Mouse (Mus musculus): ENCODE results near the gene Gpm6a. TPM values are rescaled to one million over a fixed set of nuclear protein-coding genes. Genes with fewer than 3 reads are reported as not detected.

Gpm6a gene
- 1 to 10 TPM; 5.1 to 6.9 TPM for total RNA-seq (2021)
- long read RNA-seq, experiment 1, partial matches to known transcripts = 9 of 9 reads
- long read RNA-seq, experiment 1, other reads (novel, unspliced or antisense) = 0 of 9 reads
- long read RNA-seq, experiment 2, partial matches to known transcripts = 28 of 28 reads
- long read RNA-seq, experiment 2, other reads (novel, unspliced or antisense) = 0 of 28 reads

DNA sequence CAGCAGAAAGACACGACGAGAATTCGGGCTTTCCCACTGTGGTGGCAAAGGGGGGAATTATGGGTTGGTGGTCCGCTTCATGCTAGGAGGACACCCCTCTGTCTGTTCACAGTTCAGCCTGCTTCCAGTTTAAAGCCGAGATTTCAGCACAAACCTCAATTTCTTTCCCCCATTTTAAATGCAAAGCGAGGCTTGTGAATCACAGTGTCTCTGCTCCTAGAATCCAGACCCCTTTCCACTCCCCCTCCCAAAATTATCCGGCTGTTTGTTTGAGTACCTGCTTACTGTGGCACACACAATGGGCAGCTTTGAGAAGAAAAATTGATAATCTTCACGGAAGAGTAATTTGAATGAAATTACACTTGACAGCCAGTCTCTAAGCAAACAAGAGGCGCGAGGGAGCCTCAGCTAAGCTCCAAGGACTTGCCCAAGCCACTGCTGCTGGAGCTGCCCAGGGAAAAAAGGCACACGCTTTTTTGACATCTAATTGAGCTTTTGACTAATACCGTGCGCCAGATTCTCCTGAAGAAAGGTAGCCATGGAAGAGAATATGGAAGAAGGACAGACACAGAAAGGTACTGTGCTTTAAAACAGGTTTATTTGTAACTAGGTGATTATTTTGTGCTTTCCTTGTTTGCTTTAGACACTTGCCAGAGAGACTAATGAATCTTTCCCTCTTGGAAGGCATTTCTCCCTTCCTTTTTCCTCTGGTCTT, at the start of gene Gpm6a:
Gpm6a (plus strand) TSS at position 103 of the 715 bp plus-strand sequence.
- no peak for DNase-seq (ENCODE audit: low spot score in 2 of 2)

DNA sequence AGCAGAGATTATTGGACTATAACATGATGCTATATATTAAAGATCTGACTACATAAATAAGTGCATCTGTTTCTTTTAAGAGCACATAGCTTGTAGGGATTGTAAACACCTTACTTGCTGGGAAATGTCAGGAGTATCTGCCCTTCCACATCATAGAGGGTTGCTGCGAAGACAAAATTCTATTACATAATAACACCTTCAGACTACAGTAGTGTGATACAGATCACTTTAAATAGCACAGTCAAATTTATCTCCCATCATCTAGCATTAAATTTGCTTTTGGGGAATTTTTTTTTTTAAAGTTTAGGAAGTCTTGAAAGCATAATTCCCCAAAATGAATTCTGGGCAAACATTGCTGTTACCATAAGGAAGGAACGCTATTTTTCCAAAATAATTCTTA, 41.8 kb upstream of the Gpm6a start:
- DNase-seq (ENCODE audit: low spot score in 2 of 2) = no peak

DNA sequence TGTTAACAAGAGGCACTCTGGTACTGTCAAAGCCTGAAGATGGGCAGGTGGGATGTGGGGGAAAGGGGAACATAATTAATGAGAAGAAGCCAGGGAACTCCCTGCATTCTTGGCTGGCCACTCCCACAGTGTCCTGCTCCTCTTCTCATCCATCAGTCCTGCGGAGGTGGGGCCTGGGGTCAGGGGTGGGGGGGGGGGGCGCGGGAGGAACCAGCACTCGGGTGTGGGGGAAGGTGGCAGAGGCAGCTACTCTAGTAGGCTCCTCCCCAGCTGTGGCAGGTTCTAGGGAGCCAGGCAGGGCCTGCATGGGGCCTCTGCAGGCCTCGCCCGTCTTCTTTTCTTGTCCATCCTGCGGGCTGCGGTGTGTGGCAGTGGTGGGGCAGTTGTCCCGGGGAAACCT, 36.9 kb upstream of the Gpm6a start:
- DNase-seq (ENCODE audit: low spot score in 2 of 2) = no peak

DNA sequence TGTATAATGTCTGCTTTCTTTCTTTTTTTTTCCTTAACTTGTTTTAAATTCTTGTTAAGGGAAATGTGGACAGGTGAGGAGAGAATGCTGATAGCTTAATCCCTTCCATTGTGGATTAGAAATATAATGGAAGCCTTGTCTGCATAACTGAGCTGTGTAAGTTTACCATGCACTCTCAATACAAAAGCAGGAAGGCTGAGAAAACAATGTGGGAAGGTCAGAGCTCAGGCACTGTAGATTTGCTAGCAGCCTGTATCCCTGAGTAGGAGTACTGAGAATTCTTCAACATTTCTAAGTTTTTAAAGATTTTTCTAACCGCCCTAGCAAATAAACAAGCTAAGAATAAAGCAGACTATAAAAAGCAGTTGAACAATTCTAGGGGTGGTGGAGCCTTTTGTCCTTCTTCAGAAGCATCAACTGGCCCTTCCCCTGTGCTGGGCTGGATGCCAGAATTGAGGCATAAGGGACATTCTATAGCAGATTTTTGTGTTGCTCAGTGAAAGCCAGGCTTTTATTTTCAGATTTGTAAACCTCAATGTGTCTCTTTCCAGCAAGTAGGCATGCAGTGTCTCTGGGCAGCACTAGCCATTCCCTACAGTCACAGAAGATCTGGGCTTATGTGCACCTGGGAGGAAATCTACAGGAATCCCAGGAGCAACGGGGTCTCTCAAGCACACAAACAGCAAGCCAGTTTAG, 32.3 kb upstream of the Gpm6a start:
- DNase-seq (ENCODE audit: low spot score in 2 of 2) = no peak

DNA sequence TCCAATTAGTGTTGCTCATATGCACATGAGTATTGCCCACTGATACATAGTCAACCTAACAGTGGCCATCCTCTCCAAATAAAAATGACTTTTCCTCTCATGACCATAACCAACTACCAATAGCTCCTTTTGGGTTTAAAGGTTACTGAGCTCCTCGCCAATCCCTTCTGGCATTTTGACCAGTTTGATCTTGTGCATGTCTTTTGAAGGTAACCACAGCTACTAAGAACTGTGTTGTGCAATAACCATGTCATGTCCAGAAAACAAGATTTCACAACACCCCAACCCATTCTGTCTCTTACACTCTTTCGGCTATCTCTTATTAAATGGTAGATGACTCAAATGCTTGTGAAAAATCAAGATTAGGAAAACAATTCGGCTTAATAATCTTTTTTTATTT, 29.7 kb upstream of the Gpm6a start:
- DNase-seq (ENCODE audit: low spot score in 2 of 2) = no peak

DNA sequence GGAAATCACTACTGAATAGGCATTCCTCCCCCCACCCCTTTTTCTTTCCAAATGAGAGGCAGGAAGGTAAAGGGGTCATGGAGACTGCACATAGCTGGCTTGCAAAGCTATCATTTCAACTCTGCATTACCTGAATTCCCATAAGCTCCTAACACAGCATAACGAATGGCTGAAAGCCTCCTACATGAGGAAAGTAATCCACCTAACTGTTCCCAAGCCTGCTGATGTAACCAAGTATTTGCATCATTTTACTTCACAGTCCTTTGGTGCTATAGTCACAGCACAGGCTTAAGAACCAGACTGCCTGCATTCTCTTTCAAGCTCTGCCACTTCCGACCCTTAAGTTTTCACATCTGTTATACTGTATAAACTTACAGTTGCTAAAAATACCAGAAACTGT, 22.3 kb upstream of the Gpm6a start:
- DNase-seq (ENCODE audit: low spot score in 2 of 2) = no peak

DNA sequence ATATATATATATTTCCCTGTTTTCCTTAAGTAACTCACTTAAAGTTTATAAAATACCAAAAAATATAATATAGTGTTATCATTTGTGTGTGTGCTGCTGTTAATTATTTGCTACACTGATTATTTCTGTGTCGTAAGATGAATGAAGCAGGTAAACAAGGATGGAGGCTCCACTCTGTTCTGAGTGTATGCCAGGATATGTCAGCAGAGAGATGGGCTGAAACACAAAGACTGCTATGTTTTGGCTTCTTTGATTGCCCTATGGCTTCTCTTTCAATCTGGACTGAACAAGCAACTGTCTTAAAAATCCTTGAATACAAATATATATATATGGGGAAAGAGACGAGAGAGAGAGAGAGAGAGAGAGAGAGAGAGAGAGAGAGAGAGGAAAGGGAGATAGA, 1.3 kb upstream of the Gpm6a start:
- DNase-seq (ENCODE audit: low spot score in 2 of 2) = no peak

DNA sequence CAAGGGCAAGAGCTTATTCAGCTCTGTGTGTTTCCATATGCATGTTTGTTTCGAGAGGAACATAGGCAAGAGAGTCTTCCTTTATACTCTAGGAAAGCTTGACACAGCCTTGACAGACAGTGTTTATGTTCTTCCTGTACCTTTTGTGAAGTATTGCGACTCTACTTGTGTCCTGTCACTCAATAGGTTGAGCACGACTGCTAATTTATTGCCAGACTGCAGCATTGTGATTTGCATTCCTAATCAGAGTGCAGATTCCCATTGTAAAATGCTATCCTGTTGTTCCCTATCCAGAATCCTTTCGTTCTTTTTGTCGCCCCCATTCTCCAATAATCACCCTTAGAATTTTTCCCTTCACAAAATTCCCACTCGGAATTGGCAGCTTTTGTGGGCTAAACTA, 613 bp upstream of the Gpm6a start:
- DNase-seq (ENCODE audit: low spot score in 2 of 2) = no peak

DNA sequence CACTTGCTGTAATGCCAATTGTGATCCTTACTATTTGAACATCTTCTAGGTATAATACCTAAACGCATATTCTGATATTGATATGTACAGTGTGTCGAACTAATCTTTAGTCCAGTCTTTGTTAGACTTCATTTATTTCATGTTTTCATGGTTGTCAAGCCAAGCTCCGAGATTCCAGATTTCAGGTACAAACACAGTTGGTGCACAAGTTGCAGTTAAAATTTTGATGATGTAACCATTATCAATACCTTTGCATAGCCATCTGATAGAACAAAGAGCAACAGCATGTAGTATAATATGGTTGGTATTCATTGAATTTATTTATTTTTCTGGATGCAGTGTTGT, 785 bp downstream of the Gpm6a start:
- DNase-seq (ENCODE audit: low spot score in 2 of 2) = no peak

DNA sequence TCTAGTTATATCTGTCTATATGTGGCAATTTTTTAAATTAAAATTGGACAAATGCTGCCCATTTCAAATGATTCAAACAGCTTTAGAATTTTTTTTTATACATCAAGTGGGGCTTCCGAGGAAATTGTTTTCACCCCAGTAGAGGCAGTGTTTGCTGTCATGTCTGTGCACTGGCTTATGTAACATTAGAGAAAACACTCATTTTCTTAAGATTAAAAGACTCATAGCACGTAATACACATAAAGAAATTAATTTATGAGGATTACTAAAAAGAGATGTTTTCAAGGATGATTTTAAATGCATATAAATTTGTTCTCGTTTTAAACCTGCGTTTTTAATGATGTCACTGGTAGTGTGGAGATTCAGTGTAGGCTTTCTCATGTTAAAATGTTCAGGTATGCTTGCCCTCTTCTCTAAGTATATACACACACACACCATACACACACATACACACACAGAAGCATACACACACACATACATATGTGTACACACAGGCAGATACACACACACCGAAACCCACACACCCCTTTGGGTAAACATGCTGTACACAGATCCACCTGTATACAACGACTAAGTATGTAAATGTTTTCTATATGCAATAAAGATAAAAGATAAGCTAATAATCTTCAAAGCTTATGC, 1.4 kb downstream of the Gpm6a start:
- no peak for DNase-seq (ENCODE audit: low spot score in 2 of 2)

DNA sequence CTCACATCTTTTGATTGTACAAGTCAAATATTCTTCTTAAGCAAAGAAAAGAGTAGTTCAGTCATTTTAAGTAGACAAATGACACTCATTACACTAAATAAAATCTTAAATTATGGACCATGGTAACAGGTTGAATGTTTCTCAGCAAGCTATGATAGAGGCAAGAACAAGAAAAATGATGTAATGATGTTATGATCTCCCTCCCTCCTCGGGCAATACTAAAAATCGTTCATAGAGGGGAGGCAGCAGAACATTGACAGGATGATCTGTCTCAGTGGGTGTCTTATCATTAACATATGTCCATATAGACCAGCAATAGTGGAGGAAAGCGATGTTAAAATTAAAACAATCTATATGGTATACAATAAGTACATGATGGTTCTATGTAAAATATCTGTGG, 2.1 kb downstream of the Gpm6a start:
- DNase-seq (ENCODE audit: low spot score in 2 of 2) = no peak

DNA sequence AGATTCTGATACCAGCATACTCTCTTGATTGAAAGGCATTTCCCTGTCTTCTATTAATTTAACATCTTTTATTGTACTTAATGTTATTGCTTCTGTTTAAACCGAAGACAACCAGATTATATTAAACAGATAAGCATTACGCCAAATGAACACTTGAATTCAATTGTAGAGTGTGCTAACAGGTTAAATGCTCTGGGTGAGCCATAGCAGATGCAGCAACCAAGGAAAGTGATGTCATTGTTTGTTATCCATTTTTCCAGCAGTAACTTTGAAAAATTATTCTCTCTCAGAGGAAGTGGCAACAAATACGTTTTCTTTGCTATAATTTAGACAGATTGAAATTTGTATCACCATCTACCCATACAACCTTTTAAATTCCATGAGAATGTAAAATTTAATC, 2.9 kb downstream of the Gpm6a start:
- DNase-seq (ENCODE audit: low spot score in 2 of 2) = no peak

DNA sequence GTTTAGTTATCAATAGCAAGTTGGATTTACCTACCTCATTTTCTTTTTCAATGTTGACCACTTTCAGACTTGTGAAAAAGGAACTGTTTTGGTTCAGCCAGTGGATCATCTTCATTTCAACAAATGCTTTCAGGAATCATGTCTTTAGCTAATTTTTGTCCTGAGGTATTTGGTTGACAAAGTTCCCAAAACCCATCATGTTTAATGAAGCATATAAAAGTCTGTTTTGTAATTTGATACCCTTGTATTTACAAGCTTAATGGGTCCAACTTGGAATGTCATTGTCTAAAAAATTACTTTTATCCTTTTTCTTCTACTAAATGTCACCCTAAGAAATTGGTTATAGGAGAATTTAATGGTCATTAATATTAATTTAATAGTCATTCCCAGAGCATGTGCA, 6.9 kb downstream of the Gpm6a start:
- no peak for DNase-seq (ENCODE audit: low spot score in 2 of 2)

DNA sequence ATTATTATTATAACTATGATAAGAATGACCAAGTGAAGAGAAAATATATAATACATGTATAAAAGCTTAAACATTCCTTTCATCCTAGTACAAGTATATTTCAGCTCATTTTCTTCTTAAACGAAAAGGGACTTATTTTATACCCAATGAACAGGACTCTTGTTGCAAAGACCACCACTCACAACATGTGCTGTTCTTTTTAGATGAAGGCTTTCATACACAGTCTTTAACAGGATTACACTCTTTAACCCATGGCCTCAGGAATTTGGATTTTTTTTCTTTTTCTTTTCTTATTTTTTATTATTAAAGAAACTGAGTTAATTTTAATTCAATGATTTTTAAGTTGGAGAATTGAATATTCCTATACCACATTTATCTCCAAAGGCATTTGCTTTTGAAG, 20.4 kb downstream of the Gpm6a start:
- no peak for DNase-seq (ENCODE audit: low spot score in 2 of 2)

DNA sequence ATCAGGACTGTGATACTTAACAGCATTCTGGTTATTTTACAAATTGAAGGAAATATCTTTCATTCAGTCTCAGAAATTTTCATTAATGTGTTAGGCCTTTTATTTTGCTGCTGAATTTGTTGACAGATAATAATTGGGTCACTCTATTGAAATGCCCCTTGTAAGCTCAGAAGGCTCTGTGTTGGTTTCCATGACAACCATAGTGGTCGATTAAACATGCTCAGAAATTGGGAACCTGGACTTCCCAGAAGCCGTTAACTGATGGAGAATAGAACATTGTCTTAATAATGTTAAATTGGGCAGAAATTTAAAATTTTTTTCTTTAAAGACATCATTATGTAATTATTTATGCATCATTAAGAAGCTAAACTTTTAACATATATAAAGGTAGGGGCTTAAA, 20.9 kb downstream of the Gpm6a start:
- DNase-seq (ENCODE audit: low spot score in 2 of 2) = no peak

DNA sequence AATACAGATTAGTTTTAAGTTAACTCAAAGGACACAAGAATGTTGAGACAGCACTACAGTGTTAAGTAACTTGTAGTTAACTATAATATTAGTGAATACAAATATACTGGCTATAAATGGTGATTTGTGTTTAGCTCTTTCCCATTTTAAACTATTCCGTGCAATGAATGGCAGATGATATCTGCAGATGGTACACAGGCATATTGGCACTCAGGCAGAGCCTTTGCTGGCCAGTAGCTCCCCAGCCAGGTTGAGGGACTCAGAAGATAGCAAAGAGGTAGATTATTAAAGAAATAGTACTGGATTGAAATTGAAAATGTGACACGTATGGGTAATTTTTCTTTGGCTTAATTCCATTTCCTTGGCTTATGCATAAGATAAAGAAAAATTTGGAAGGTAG, 21.3 kb downstream of the Gpm6a start:
- no peak for DNase-seq (ENCODE audit: low spot score in 2 of 2)

DNA sequence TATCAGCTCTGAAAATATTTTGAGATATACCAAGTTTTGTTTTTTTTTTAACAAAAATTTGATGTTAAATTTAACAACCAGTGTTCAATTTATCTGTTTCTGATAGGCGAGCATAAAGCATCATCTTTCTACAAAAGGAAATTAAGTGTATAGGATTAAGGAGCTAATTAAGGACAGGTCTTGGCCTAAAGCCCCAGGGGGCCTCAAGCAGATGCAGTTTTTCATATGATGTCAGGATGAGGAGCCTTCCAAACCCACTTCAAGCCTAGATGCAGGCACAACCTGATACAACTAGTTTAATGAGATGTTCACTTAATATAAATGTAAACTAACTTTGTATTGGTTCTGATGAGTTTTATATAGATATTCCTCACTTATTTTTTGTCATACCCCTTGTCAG, 22.0 kb downstream of the Gpm6a start:
- no peak for DNase-seq (ENCODE audit: low spot score in 2 of 2)

DNA sequence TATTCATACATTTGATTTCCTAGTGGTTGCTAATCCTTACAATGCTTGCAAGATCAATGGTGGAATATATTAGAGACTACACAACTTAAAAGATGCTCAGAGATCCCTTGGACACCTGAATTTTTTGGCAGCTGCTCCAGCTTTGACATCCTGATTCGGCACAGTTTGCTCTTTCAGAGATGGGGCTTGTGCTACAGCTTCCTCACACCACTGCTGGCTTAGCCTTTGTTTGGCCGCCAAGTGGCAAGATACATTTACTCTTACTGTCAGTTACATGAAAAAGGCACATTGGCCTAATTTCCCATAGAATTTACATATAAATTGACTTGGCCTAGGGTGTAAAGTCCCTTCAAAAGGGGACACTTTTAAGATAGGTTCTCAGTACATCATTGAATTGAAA, 32.1 kb downstream of the Gpm6a start:
- no peak for DNase-seq (ENCODE audit: low spot score in 2 of 2)

DNA sequence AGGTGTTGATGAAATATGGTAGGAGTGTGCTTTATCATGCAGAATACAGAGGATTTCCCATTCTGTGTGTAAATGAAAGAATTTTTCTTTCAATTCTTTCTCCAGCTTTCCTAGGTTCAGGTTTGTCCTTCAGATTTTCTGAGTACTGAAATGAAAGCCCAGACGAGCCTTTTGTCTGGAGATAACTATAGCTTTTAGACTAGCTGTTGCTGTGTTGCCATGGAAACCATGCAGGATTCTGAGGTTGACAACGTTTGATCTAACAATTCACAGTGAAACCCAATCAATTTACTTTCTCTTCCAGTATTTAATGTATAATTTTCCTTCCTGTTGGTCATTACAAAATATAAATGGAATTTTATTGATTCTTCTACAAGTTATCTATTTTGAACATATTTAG, 34.5 kb downstream of the Gpm6a start:
- DNase-seq (ENCODE audit: low spot score in 2 of 2) = no peak

DNA sequence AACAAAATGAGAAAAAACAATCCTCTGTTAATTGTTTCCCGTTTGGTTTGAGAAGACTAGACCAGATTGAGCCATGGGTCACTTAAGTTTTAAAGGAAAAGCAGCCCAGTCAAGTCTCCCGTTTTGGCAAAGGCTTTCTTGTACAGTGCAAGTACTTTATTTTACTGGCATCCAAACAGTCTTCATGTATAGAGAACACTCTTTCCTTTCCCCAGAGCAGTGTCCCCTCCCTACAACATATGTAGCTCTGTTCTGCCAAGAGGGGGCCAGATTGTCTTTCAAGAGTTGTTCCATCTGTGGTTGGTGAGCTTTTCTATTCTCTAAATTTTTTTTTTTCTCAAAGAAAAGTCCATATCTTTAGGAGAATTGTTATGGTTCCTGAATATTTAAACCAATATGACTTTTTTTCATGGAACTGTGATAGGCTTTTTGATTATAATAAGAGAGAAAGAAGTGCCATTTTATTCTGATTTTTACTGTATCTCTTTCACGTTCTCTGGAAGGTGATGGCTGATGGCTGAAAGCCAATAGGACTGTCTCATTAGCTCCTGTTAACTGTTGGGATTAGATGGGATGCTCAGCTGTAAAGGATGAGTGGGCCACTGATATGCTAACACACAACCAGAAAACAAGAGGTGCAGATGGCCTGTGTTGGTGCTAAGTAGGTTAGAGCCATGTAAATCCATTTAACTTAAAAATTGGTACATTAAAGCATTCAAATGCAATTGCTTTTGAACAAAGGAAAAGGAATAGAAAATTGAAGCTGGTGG, 37.4 kb downstream of the Gpm6a start:
- no peak for DNase-seq (ENCODE audit: low spot score in 2 of 2)

DNA sequence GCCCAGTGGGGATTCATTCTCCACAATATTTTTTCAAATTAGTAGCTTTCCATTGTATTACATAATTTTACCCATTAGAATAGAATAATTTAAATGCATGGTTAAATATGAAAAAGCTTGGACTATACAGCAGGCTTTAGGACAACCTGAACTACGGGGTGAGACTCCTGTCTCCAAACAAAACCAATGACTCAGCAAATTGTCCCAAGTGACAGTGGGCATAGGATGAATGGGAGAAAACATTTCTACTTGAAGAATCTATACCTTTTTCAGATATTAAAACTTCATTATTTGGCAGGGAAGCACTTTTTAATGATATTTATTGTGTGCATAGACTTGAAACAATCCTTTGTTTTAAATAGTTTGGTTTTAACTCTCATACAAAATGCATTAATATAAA, 41.0 kb downstream of the Gpm6a start:
- DNase-seq (ENCODE audit: low spot score in 2 of 2) = no peak

DNA sequence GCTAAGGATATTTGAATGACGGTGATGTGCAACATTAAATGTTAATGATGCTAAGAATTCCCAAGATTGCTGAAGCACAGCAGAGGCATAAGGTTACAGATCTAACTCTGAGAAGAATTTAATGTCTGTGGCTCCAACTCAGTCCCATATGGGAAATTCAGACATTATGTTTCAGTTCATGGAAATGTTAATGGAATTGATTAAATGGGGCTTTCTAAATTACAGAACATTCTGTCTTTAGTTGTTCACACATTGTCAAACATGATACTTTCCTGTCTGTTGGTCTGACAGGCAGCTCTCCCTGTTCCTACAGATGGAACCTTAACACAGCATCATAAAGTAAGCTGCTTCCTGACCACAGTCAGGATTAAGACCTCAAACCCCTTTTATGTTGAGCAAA, 47.8 kb downstream of the Gpm6a start:
- DNase-seq (ENCODE audit: low spot score in 2 of 2) = no peak

Measured in adrenal gland, adult 18-20 months (tissue).